Mouse (Mus musculus) hindbrain, embryonic 15.5 days (tissue): ENCODE measurements around the gene Hexim2. TPM values are rescaled to one million over a fixed set of nuclear protein-coding genes. Genes with fewer than 3 reads are reported as not detected.
A peak's percentile ranks its signal among the peaks of the same experiment; 100 is the strongest.

Source experiments
- ATAC-seq: fragments of 200-750 bp; cut with Nextera tagmentation; 2 replicates; pipeline ENCODE4 v1.8.0; 2017; ENCODE audit warnings: low read depth, moderate number of reproducible peaks, moderate TSS enrichment; ENCODE audit not compliant: low FRiP score
- H3K27ac ChIP-seq: fragments of 300-500 bp; sonication (generic); replicated peaks from 2 replicates; pipeline ENCODE4 v1.5.1; 2015; ENCODE audit warnings: mild to moderate bottlenecking, inconsistent platforms
- H3K27me3 ChIP-seq: fragments of 300-500 bp; sonication (generic); 2 replicates; pipeline ENCODE4 v1.6.1; 2015; ENCODE audit warnings: control low read depth, inconsistent platforms
- H3K36me3 ChIP-seq: fragments of 300-500 bp; sonication (generic); 2 replicates; pipeline ENCODE4 v1.6.1; 2015; ENCODE audit warnings: control low read depth, inconsistent platforms
- H3K4me1 ChIP-seq: fragments of 300-500 bp; sonication (generic); replicated peaks from 2 replicates; pipeline ENCODE4 v1.6.1; 2015; ENCODE audit warnings: control low read depth, inconsistent platforms
- H3K4me2 ChIP-seq: fragments of 300-500 bp; sonication (generic); 2 replicates; pipeline ENCODE4 v1.6.1; 2015; ENCODE audit warnings: moderate library complexity, mild to moderate bottlenecking, inconsistent platforms
- H3K4me3 ChIP-seq: fragments of 300-500 bp; sonication (generic); 2 replicates; pipeline ENCODE4 v1.5.1; 2015; ENCODE audit warnings: mild to moderate bottlenecking, inconsistent platforms
- H3K9ac ChIP-seq: fragments of 300-500 bp; sonication (generic); 2 replicates; pipeline ENCODE4 v1.6.1; 2015; ENCODE audit warnings: inconsistent platforms
- H3K9me3 ChIP-seq: fragments of 300-500 bp; sonication (generic); 2 replicates; pipeline ENCODE4 v1.6.1; 2016; ENCODE audit warnings: control low read depth, inconsistent platforms
- WGBS: fragments of 180-500 bp; shearing (Covaris S2); methylation state at CpG from one replicate; pipeline ENCODE4 v1.1.7; 2015; 5-methylcytosine and 5-hydroxymethylcytosine counted together
- polyA plus RNA-seq: library from polyadenylated mRNA; unstranded; fragments of >200 nt; fragmentation: Nextera tagmentation; extraction: Ambion mirVana; gene quantifications from 2 replicates; pipeline ENCODE4 v1.2.1, GENCODE M21; 2015

The Hexim2 gene
- polyA plus RNA-seq, 1 experiment from 2014 or later: 28.4 TPM

DNA sequence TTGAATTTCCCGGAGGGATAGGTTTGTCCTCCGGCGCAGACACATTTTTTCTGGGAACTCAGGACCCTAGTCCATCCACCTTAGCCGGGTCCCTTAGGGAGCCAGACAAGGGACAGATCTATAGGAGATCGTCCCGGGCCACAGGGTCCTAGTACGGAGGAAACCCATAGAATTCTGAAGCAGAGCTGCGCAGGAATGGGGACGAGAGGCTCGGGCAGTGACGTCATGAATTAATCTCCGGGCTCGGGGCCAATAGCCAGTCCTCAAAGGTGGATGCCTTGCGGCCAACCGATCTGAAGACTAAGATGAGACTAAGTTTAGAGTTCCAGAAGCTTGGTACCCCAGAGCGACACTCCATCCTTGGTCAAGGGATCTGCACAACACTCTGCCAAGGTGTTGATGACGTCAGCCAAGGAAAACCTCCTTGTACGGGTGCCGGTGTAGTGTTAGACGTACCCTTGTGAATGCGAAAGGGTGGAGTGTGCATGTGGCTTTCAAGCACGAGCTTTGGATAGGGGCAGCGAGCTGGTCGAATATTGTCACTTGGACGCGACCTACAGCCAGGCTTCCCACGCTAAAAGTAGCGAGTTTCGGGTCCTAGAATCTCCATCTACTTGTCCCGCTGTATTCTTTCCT is 30.2 kb upstream of the Hexim2 start:
- H3K9me3 ChIP-seq: no peaks in the 10 kb centered on the region
- H3K9ac ChIP-seq: peak overlapping the region; percentile 44
- peak overlapping the region; percentile 89 for H3K4me2 ChIP-seq
- H3K4me1 ChIP-seq: peaks cover 30% of the 10 kb centered on the region
- H3K27me3 ChIP-seq: peaks cover 28% of the 10 kb centered on the region
- H3K4me3 ChIP-seq: peak overlapping the region; percentile 55
- H3K36me3 ChIP-seq: no peaks in the 10 kb centered on the region
- ATAC-seq: 0 out of 2 replicates have a peak, but pooled peaks have one; percentile 31
- 2% methylated on average over 30 of the region's 30 CpGs for WGBS
- 0 out of 2 replicates have a peak overlapping the region, but pooled peaks have one; percentile 4 for H3K27ac ChIP-seq

- WGBS: 2% methylated on average over 35 of the region's 35 CpGs
- Histone ChIP-seq H3K4me1 (peaks cover 26% of the 10 kb centered on the region), H3K27me3 (peaks cover 28% of the 10 kb centered on the region), H3K4me3 (peak overlapping the region; percentile 55), H3K27ac (no peak overlapping the region), H3K36me3 (no peaks in the 10 kb centered on the region), H3K9me3 (no peaks in the 10 kb centered on the region), H3K4me2 (peak overlapping the region; percentile 89), H3K9ac (peak overlapping the region; percentile 44)
- ATAC-seq: peak; percentile 86
Measured at GRCm38 (mm10) chr11:103102725-103103349, 29.4 kb upstream of the Hexim2 start.

GRCm38 (mm10) chr11:103103621-103104020 is 28.6 kb upstream of the Hexim2 start:
- Histone ChIP-seq H3K9me3 (no peaks in the 10 kb centered on the region), H3K9ac (no peak overlapping the region), H3K36me3 (no peaks in the 10 kb centered on the region), H3K27me3 (peaks cover 24% of the 10 kb centered on the region), H3K4me3 (no peak overlapping the region), H3K4me2 (peak overlapping the region; percentile 89), H3K4me1 (peaks cover 26% of the 10 kb centered on the region), H3K27ac (no peak overlapping the region)
- no peak for ATAC-seq
- WGBS: 57% methylated on average over 8 of the region's 8 CpGs

DNA sequence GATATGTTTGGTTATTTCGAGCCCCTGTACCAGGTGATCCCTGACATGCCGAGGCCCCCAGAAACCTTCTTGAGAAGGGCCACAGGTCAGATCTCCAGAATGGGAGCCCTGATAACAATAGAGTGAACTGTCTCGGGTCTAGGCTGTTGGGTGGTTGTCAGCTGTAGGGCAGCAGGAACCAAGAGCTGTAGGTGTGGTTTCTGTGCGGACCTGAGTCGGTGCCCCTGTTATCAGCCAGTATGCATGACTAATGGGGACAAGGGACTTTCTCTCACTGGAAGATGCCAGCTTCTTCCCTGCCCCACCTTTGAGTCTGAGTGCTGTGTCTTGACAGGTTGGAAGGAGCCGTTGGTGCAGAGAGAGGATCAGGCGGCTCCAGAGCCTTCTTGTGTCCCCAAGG is 27.8 kb upstream of the Hexim2 start:
- H3K4me1 ChIP-seq: peaks cover 26% of the 10 kb centered on the region

GRCm38 (mm10) chr11:103105180-103105725 is 27.0 kb upstream of the Hexim2 start:
- H3K4me2 ChIP-seq: no peak overlapping the region
- no peak for ATAC-seq
- no peaks in the 10 kb centered on the region for H3K9me3 ChIP-seq
- no peak overlapping the region for H3K4me3 ChIP-seq
- H3K9ac ChIP-seq: no peak overlapping the region
- H3K36me3 ChIP-seq: no peaks in the 10 kb centered on the region
- peaks cover 12% of the 10 kb centered on the region for H3K27me3 ChIP-seq
- no peak overlapping the region for H3K27ac ChIP-seq
- WGBS: 63% methylated on average over 14 of the region's 14 CpGs
- peaks cover 26% of the 10 kb centered on the region for H3K4me1 ChIP-seq

More for the DNA sequence above, 27.8 kb upstream of the Hexim2 start:
- Histone ChIP-seq H3K36me3 (no peaks in the 10 kb centered on the region), H3K27ac (no peak overlapping the region), H3K9me3 (no peaks in the 10 kb centered on the region), H3K4me3 (no peak overlapping the region), H3K9ac (no peak overlapping the region), H3K4me2 (no peak overlapping the region), H3K27me3 (peaks cover 17% of the 10 kb centered on the region)
- 86% methylated on average over 7 of the region's 7 CpGs for WGBS
- no peak for ATAC-seq

DNA sequence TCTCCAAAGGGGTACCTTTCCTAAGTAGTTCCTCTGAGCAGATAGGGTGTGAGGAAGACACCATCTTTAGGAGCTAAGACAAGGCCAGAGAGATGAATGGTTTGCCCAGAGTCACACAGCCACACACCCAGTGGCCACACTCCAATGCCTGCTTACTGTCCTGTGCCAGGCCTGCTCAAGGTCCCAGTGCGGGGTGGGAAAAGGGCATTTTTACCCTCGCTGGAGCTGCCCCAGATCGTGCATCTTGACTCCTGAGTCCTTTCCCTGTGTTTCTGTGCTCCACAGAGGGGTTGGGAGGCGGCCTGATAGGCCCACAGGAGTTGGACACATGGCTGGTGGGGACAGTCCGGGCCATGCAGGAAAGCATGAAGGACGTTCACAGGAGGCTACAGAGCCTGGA is 26.4 kb upstream of the Hexim2 start:
- H3K4me3 ChIP-seq: no peak overlapping the region
- 86% methylated on average over 6 of the region's 6 CpGs for WGBS

GRCm38 (mm10) chr11:103106386-103106785 is 25.8 kb upstream of the Hexim2 start:
- no peaks in the 10 kb centered on the region for H3K36me3 ChIP-seq
- no peak overlapping the region for H3K27ac ChIP-seq
- no peak overlapping the region for H3K9ac ChIP-seq
- H3K4me1 ChIP-seq: peaks cover 22% of the 10 kb centered on the region
- 71% methylated on average over 4 of the region's 4 CpGs for WGBS
- H3K9me3 ChIP-seq: no peaks in the 10 kb centered on the region
- no peak for ATAC-seq
- H3K4me3 ChIP-seq: no peak overlapping the region
- no peak overlapping the region for H3K4me2 ChIP-seq
- peaks cover 10% of the 10 kb centered on the region for H3K27me3 ChIP-seq

More for the DNA sequence above, 26.4 kb upstream of the Hexim2 start:
- Histone ChIP-seq H3K4me1 (peaks cover 25% of the 10 kb centered on the region), H3K9me3 (no peaks in the 10 kb centered on the region), H3K36me3 (no peaks in the 10 kb centered on the region), H3K27me3 (peaks cover 10% of the 10 kb centered on the region), H3K27ac (no peak overlapping the region), H3K9ac (no peak overlapping the region), H3K4me2 (no peak overlapping the region)
- ATAC-seq: no peak

- peaks cover 27% of the 10 kb centered on the region for H3K27me3 ChIP-seq
- peaks cover 24% of the 10 kb centered on the region for H3K4me1 ChIP-seq
- H3K36me3 ChIP-seq: no peaks in the 10 kb centered on the region
- H3K27ac ChIP-seq: no peak overlapping the region
- no peaks in the 10 kb centered on the region for H3K9me3 ChIP-seq
- 24% methylated on average over 10 of the region's 10 CpGs for WGBS
- H3K9ac ChIP-seq: peak overlapping the region; percentile 32; the same call in 1 of the 2 replicates
- peak overlapping the region; percentile 26; the same call in 1 of the 2 replicates for H3K4me3 ChIP-seq
- peak overlapping the region; percentile 52 for H3K4me2 ChIP-seq
- no peak for ATAC-seq
Measured at GRCm38 (mm10) chr11:103111301-103111700, 20.9 kb upstream of the Hexim2 start.

DNA sequence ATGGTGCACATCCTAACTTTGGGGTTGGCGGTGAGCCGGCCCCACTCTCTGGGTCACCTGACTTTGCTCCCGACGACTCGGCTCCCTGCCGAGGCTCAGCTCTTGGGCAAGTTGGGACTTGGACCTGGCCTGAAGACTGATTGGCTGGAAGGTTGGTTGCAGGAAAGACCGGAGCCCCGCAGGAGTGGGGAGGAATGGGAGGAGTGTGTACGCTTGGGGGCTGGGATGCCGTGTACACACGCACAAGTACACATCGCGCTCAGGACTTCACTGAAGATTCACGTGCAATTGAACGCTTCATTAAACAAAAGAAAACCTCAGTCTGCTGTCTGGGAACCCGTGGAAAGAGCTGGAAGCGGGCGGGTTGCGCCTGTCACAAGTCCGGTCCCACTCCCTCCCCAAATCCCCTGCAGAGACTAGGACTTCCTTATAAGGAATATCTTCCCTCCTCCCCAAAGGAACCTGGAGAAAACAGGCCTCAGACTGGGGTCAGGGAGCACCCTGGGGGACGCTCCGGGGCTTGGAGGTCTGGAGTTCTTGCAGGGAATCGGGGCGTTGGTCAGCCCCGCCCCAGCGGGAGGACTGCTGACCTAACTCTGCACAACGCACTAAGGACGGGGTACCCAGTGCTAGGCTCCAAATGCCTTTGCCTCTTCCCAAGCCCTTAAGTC is 20.2 kb upstream of the Hexim2 start:
- peak overlapping the region; percentile 52 for H3K4me2 ChIP-seq
- no peak overlapping the region for H3K27ac ChIP-seq
- H3K9me3 ChIP-seq: no peaks in the 10 kb centered on the region
- no peaks in the 10 kb centered on the region for H3K36me3 ChIP-seq
- H3K27me3 ChIP-seq: peaks cover 27% of the 10 kb centered on the region
- ATAC-seq: no peak
- H3K4me1 ChIP-seq: peaks cover 26% of the 10 kb centered on the region
- H3K9ac ChIP-seq: peak overlapping the region; percentile 32
- peak overlapping the region; percentile 26 for H3K4me3 ChIP-seq
- WGBS: 1% methylated on average over 28 of the region's 28 CpGs

DNA sequence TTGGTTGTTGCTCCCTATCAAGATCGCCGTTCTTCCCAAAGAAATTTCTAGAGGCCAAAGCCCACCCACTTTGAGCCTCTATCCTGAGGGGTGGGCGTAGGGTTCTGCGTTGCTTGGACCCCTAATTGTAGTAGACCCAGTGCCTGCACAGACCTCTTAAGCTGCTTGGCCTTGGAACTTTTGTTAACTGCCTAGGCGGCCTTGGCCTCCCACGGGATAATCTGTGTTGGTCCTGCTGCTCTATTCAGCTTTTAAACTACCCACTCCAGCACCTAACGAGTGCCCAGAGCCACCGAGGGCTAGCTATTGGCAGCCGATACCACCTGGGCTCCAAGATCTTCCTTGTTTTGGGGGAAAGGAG is 19.7 kb upstream of the Hexim2 start:
- Histone ChIP-seq H3K9ac (0 out of 2 replicates have a peak overlapping the region, but pooled peaks have one; percentile 32), H3K4me2 (peak overlapping the region; percentile 52), H3K27ac (no peak overlapping the region), H3K4me3 (no peak overlapping the region), H3K27me3 (peaks cover 27% of the 10 kb centered on the region), H3K9me3 (no peaks in the 10 kb centered on the region), H3K36me3 (no peaks in the 10 kb centered on the region), H3K4me1 (peaks cover 31% of the 10 kb centered on the region)
- ATAC-seq: no peak
- WGBS: 11% methylated on average over 9 of the region's 9 CpGs

- ATAC-seq: no peak
- Histone ChIP-seq H3K4me1 (peaks cover 36% of the 10 kb centered on the region), H3K9me3 (no peaks in the 10 kb centered on the region), H3K36me3 (no peaks in the 10 kb centered on the region), H3K27ac (no peak overlapping the region), H3K4me3 (no peak overlapping the region), H3K9ac (no peak overlapping the region), H3K4me2 (no peak overlapping the region), H3K27me3 (peaks cover 27% of the 10 kb centered on the region)
- 39% methylated on average over 12 of the region's 12 CpGs for WGBS
Measured at GRCm38 (mm10) chr11:103113005-103113404, 19.2 kb upstream of the Hexim2 start.

DNA sequence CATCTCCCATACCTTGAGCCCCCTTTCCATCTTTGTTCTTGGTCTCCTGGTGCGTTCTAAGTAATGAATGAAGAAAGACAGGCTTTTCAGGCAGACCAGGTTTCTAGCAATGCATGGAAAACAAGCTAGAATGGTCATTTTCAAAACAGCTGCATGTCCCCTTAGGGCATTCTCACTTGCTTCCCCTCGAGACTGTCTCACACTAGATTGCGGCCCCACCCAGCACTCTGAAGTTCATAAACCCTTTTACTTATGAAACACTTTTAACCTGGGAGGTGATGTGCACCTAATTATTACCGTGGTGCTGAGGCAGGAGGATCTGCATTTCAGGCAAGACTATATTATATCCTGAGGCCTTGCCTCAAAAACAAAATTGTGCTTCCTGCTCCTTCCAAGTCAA is 18.5 kb upstream of the Hexim2 start:
- 89% methylated on average over 4 of the region's 4 CpGs for WGBS
- H3K4me2 ChIP-seq: no peak overlapping the region

More for the DNA sequence above, 18.5 kb upstream of the Hexim2 start:
- H3K4me1 ChIP-seq: peaks cover 44% of the 10 kb centered on the region
- no peak overlapping the region for H3K4me3 ChIP-seq
- H3K27ac ChIP-seq: no peak overlapping the region
- no peak for ATAC-seq
- H3K27me3 ChIP-seq: peaks cover 27% of the 10 kb centered on the region
- no peak overlapping the region for H3K9ac ChIP-seq
- H3K9me3 ChIP-seq: no peaks in the 10 kb centered on the region
- H3K36me3 ChIP-seq: no peaks in the 10 kb centered on the region
